Mouse (Mus musculus) right cerebral cortex, postnatal 14 days (tissue): ENCODE measurements around the gene Nat14.
"Not testable (repeated sequence)": the region's sequence is repeated elsewhere in the genome, so short reads cannot be mapped to it uniquely, and the experiment has no call there.

Experiments used
- DNase-seq: peaks from one replicate; pipeline ENCODE4 v3.0.0; 2022

Nat14 gene

GRCm38 (mm10) chr7:4921824-4922482 is at the start of gene Nat14:
Gene Nat14, plus strand, starts transcription at chr7:4922028.
- DNase-seq: no peak

DNA sequence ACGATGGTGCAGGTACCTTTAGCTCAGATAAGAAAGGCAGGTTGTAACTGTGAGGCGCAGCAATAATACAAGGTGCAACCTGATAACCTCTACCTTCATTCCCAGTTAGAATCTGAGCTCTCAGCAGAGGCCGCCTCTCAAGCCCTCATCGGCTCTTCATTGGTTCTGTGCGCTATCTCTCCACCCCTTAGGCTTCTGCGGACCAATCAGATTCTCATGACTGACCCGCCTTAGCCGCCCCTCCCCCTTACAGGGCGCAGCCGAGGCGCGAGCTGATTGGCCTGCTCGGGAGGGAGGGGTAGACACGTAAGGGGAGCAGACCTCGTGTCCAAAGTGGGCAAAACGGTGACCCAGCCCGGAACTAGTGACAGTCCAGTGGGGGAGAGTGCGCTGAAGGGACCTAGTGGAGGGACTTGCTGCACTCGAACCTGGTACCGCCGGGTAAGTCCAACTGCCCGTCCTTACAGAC is 45.0 kb upstream of the Nat14 start, which contains the start of gene Isoc2a:
Gene Isoc2a (plus strand): TSS at position 401 of the 469 bp plus-strand sequence.
- DNase-seq: peak; percentile 78

DNA sequence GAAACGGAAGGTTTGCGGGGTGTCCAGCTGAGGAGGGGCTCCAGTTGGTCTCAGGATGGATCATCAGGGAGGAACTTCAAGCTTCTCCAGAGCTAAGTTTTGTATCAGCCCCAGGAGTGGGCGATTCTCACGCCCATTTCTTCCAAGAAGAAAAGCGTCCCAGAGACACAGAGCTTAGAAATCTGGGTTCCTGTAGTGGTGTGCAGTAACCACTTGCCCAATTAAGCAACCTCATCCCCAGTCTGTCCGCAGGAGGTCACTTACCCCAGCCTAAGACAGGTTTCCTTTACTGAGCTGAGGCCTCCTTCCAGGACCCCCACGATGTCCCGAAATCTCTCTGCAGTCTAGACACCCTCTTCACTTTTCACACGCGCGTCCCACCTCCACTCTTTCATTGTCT is 44.6 kb upstream of the Nat14 start:
- no peak for DNase-seq

DNA sequence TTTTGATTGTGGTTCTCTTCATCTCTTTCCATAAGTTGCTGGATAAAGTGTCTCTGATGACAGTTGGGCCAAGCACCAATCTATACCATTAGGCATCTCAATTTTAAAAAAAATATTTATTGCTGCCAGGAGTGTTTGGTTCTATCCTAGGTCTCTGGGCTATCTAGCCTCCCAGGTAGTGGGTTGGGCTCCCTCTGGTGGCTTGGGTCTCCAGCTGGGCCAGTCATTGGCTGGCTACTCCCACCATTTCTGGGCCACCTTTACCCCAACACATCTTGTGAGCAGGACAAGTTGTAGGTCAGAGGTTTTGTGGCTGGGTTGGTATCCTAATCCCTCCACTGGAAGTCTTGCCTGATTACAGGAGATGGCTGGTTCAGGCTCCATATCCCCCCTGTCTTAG is 43.6 kb upstream of the Nat14 start:
- no peak for DNase-seq

- DNase-seq: not testable (repeated sequence)
Observed at GRCm38 (mm10) chr7:4879036-4879435, 42.8 kb upstream of the Nat14 start.

GRCm38 (mm10) chr7:4886680-4887079 is 35.1 kb upstream of the Nat14 start:
- no peak for DNase-seq

DNA sequence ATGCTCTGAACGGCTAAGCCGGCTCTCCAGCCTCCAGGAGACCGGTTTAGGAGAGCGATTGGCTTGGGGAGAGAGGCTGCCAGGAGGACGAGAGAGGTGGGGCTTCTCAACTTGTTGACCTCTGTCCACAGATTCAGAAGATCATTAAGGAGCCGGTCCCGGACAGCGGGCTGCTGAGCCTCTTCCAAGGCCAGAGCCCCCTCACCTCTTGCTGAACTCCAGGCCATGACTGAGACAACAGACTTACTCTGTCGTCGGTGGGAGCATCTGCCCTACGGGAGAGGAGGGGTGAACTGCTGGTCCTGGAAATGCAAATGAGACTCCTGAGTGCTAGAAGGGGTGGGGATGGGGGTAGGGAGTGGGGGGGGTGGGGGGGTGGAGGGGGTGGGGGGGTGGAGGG is 26.6 kb upstream of the Nat14 start:
- no peak for DNase-seq

GRCm38 (mm10) chr7:4898851-4899648 is 22.8 kb upstream of the Nat14 start:
- DNase-seq: no peak

GRCm38 (mm10) chr7:4899649-4900522 is 21.9 kb upstream of the Nat14 start:
- DNase-seq: no peak

- DNase-seq: no peak
Observed at GRCm38 (mm10) chr7:4900523-4900851, 21.3 kb upstream of the Nat14 start.

DNA sequence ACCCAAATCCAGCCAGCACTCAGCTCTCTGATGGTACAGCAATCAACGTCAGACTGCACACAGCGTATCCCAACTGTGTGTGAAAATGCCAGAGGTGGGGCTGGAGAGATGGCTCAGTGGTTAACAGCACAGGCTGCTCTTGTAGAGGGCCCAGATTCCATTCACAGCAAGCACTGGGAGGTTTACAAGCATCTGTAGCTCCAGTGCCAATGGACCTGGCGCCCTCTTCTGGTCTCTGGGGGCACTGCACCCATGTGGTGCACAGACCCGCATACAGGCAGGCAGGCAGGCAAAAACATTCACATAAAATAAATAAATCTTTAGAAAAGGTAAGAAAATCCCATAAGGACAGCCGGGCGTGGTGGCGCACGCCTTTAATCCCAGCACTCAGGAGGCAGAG is 20.7 kb upstream of the Nat14 start:
- DNase-seq: peak; percentile 51

GRCm38 (mm10) chr7:4902404-4902803 is 19.4 kb upstream of the Nat14 start:
- no peak for DNase-seq

- DNase-seq: no peak
Observed at GRCm38 (mm10) chr7:4906466-4906950, 15.3 kb upstream of the Nat14 start, which contains the start of gene Gm36210. Gene Gm36210, minus strand, starts transcription at chr7:4906516.

- peak; percentile 77 for DNase-seq
Observed at GRCm38 (mm10) chr7:4911561-4911960, 10.3 kb upstream of the Nat14 start.

- no peak for DNase-seq
Observed at GRCm38 (mm10) chr7:4912248-4912647, 9.6 kb upstream of the Nat14 start.

DNA sequence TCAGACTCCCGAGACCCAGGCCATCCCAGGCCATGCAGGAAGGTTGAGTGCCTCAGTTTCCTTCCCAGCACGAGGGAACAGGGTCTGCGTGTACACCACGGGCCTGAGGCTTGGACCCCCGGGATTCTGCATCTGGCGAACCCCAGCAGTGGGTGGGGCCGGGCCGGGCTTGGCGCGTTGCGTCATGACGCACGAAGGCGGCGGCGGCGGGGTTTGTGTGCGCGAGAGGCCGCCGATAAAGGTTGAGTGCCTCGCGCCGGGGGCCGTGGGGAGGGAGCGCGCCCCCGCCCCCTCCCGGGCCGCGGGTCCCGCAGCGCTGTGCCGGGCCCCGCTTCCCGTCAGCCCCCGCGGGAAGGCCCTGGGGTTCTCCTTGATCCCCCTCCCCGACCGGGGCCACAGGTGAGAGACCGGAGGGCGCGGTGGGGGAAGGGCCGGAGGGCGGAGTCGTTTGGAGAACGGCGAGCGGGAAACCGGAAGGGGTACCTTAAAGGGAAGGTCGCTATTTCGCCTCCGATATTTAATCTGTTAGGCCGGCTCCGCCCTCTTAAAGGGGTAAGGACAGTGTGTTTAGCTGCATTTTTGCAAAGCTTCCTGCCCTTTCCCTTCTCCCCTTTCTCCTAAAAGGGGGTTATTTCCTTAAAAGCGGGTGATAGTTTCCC is 6.7 kb upstream of the Nat14 start, which contains the start of gene Zfp628:
Gene Zfp628 (plus strand): TSS at position 211 of the 659 bp plus-strand sequence.
- peak; percentile 94 for DNase-seq

- no peak for DNase-seq
Observed at GRCm38 (mm10) chr7:4915669-4916416, 6.0 kb upstream of the Nat14 start.

DNA sequence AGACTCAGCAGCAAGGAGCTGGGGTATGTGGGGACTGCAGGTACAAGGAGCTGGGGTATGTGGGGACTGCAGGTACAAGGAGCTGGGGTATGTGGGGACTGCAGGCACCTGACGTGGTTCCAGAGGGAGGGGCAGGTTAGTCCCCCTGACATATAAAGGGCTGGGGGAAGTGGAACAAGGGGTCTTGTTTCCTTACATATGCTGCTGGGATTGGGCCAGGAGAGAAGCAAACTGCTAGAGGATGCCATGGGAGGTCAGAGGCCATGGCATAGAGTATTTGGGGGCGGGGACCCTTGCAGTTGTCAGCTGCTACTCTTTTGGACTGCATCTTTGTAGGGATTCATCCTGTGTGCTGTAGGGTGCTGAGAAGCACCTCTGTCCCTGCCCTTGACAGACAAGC is 4.3 kb upstream of the Nat14 start:
- no peak for DNase-seq

GRCm38 (mm10) chr7:4918681-4919080 is 3.1 kb upstream of the Nat14 start:
- DNase-seq: no peak

DNA sequence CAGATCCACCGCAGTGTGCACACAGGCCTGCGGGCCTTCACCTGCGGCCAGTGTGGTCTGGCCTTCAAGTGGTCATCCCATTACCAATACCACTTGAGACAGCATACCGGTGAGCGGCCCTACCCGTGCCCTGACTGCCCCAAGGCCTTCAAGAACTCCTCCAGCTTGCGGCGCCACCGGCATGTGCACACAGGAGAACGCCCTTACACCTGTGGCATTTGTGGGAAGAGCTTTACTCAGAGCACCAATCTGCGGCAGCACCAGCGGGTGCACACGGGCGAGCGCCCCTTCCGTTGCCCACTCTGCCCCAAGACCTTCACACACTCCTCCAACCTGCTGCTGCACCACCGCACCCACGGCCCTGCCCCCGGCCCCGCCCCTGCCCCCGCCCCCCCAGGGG is 2.7 kb upstream of the Nat14 start:
- no peak for DNase-seq

DNA sequence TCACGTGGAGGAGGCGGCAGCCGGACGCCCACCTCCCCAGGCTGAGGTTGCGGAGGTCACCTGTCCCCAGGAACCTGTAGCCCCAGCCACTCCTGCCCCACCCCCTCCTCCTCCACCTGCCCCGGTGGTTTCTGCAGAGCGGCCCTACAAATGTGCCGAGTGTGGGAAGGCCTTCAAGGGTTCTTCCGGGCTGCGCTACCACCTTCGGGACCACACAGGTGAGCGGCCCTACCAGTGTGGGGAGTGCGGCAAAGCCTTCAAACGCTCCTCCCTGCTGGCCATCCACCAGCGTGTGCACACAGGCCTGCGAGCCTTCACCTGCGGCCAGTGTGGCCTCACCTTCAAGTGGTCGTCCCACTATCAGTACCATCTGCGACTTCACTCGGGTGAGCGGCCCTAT is 1.9 kb upstream of the Nat14 start:
- no peak for DNase-seq

DNA sequence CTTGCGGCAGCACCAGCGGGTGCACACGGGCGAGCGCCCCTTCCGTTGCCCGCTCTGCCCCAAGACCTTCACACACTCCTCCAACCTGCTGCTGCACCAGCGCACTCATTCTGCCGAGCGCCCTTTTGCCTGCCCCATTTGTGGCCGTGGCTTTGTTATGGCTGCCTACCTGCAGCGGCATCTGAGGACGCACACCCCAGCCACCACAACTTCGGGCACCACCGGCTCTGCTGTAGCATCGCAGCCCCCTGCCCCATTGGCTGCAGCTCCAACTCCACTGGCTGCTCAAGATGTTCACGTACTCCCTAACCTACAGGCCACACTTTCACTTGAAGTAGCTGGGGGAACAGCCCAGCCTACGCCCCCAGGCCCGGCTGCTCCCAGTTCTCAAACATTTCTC is 1.3 kb upstream of the Nat14 start:
- no peak for DNase-seq
